Mouse (Mus musculus): ENCODE results near the gene 2010300C02Rik. TPM values are rescaled to one million over a fixed set of nuclear protein-coding genes. Genes with fewer than 3 reads are reported as not detected.

2010300C02Rik gene
- total RNA-seq, 2 experiments from 2014 or later = 399 to 415 TPM

DNA sequence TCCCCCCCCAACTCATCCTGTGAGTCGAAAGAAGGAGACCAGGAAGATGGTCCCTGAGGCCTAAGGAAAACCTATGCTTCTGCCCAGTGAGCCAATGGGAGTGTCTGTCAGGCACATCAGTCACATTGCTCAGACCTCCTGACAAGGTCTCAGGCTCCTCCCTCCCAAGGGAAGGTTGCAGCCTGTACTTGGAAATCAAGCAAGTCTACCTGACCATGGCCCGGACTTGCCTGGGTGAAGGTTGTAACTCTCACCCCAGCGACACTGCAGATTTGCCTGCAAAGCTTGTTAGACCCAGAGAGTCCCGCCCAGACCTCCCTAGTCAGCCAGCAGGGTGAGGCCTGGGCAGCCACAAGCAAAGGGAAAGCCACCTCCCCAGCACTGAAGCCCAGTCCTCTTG lies 17.6 kb downstream of the 2010300C02Rik start:
- Histone ChIP-seq H3K27ac (peak overlapping the region; percentile 91; the same call in 1 of the 2 replicates), H3K4me3 (no peak overlapping the region)
- DNase-seq (ENCODE audit: low spot score in 2 of 2) = no peak
- no peak for TF ChIP-seq CTCF (conservative IDR thresholded peaks at IDR 0.05)

DNA sequence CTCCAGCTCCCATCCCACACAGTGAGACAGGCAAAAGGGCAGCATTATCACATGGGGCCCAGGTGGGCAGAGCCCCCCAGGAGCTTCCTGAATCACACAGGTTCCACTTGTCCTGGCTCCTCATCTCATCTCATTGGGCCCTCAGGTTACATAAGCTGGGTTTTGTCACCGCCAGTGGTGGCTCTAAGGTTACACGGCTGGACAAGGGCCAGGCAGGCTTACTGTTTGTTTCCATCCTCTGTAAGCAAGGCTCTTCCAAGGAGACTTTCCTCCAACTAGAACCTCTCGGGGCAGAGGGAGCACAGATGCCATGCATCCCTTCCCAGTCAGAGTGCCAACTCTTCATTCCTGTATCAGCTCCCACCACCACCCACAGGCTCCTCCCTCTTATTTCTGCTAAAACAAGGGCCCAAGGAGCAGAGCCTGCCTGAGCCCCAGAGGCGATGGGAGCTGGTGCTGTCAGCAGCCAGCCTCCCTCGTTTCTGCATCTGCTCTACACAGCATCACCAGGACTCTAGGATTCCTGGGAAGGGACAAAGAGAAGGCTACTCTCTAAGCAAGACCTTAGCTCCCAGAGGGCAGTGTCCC lies 20.9 kb downstream of the 2010300C02Rik start:
- no peak for DNase-seq (ENCODE audit: low spot score in 2 of 2)
- Histone ChIP-seq H3K27ac (peak overlapping the region; percentile 91), H3K4me3 (no peak overlapping the region; the same call in 1 of the 2 replicates)
- TF ChIP-seq CTCF (conservative IDR thresholded peaks at IDR 0.05) = no peak

- no peak for TF ChIP-seq CTCF (conservative IDR thresholded peaks at IDR 0.05)
- H3K4me3 ChIP-seq = no peak overlapping the region; the same call in 1 of the 2 replicates
- no peak for DNase-seq (ENCODE audit: low spot score in 2 of 2)
- H3K27ac ChIP-seq = peak overlapping the region; percentile 91
Observed at GRCm38 (mm10) chr1:37698186-37698839, 21.6 kb downstream of the 2010300C02Rik start.

GRCm38 (mm10) chr1:37696918-37697317 lies 23.0 kb downstream of the 2010300C02Rik start:
- no peak for TF ChIP-seq CTCF (conservative IDR thresholded peaks at IDR 0.05)
- peak overlapping the region; percentile 90 for H3K27ac ChIP-seq
- no peak overlapping the region for H3K4me3 ChIP-seq
- DNase-seq (ENCODE audit: low spot score in 2 of 2) = peak; percentile 83

- no peak for DNase-seq (ENCODE audit: low spot score in 2 of 2)
- Histone ChIP-seq H3K27ac (peak overlapping the region; percentile 90), H3K4me3 (no peak overlapping the region)
- no peak for TF ChIP-seq CTCF (conservative IDR thresholded peaks at IDR 0.05)
Observed at GRCm38 (mm10) chr1:37695732-37696131, 24.2 kb downstream of the 2010300C02Rik start.

DNA sequence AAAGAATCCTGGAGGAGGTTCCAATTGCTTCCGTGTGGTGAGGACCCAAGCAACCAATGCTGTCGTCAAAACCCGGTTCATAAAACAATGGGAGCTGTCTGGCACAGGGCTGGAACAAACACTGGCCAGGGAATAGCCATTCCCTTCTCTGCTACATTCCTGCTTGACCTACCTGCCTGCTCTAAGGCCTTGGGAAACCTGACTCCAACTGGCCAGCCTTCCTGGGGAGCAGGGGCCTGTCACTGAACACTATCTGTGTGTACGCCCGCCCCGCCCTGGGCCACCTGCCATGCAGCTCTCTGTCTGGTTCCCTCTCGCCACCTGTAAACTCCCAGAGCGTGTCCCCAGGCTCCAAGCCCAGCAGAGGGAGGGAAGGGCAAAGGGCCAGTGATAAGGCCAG lies 25.5 kb downstream of the 2010300C02Rik start:
- no peak for DNase-seq (ENCODE audit: low spot score in 2 of 2)
- TF ChIP-seq CTCF (conservative IDR thresholded peaks at IDR 0.05) = no peak

DNA sequence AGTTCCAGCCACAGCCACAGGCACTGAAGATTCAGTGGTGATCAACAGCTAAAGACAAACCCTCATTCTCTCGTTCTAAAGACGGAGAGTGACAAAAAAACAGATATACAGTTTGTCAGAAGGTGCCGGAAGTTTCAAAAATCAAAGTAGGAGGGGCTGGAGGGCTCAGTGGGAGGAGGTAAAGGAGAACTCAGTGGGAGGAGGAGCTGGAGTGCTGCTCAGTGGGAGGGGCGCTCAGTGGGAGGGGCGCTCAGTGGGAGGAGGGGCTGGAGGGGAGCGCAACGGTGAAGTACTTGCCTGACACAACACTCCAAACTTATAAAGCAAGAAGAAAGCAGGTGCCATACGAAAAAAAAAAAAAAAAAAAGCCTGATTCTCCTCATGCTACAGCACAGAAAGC lies 28.7 kb downstream of the 2010300C02Rik start:
- H3K27ac ChIP-seq = peak overlapping the region; percentile 83; the same call in 1 of the 2 replicates
- no peak for TF ChIP-seq CTCF (conservative IDR thresholded peaks at IDR 0.05)
- H3K4me3 ChIP-seq = no peak overlapping the region
- no peak for DNase-seq (ENCODE audit: low spot score in 2 of 2)

More for the DNA sequence above, 25.5 kb downstream of the 2010300C02Rik start:
- H3K4me3 ChIP-seq = no peak overlapping the region
- H3K27ac ChIP-seq = peak overlapping the region; percentile 90

DNA sequence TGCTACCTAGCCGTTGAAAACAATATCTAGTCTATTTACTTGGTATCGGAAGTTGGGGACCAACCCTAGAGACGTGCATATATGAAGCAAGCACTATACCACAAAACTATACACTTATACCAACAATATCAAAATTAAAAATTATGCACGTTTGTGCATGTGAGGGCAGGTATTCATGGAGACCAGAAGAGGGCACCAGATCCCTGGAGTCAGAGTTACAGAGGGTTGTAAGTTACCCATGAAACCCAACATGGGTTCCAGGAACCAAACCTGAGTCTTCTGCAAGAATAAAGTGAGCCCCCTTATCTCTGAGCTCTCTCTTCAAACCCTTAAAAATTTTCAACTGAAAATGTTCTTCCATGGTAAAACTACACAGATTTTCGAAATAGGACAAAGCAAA lies 29.2 kb downstream of the 2010300C02Rik start:
- H3K4me3 ChIP-seq = no peak overlapping the region
- peak overlapping the region; percentile 83 for H3K27ac ChIP-seq
- DNase-seq (ENCODE audit: low spot score in 2 of 2) = no peak
- TF ChIP-seq CTCF (conservative IDR thresholded peaks at IDR 0.05) = peak; percentile 67

DNA sequence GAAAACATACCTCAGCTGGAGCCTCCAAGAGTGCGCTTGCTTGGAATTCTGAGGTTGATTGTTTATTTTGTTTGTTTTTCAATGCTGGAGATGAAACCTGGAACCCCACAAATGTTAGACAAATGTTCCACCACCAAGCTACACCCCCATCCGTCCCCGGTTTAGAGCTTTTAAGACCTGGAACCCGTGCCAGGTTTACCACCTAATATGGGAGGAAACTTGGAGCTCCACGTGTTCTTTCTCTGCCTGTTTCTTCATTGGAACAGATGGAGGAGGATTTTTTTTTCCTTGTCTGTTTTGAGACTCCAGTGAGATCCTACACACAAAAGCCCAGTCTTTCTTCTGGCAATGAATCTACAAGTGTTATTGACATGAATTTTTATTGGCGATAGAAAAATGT lies 30.2 kb downstream of the 2010300C02Rik start:
- DNase-seq (ENCODE audit: low spot score in 2 of 2) = peak in 1 of 2 experiments; percentile 71
- H3K4me3 ChIP-seq = no peak overlapping the region
- H3K27ac ChIP-seq = peak overlapping the region; percentile 83
- TF ChIP-seq CTCF (conservative IDR thresholded peaks at IDR 0.05) = no peak

DNA sequence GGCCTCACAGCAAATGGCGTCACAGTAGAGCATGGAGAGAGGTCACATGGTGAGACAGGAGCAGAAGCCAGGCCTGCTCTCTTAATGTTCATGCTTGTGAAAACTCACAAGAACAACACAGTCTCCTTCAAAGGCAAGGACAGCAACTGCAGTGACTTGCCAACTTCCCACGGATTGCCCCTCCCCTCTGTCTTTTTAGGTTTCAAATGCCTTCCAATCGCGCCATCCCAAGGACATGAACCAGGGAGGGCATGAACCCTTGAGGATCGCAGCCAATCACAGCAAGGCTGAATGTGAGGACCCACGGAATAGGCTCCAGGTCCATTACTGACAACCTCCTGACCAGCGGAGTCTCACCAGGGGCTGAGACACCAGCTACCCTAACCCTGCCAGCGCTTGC lies 31.5 kb downstream of the 2010300C02Rik start:
- Histone ChIP-seq H3K4me3 (no peak overlapping the region), H3K27ac (peak overlapping the region; percentile 94)
- DNase-seq (ENCODE audit: low spot score in 2 of 2) = no peak
- TF ChIP-seq CTCF (conservative IDR thresholded peaks at IDR 0.05) = no peak

- 0 out of 2 replicates have a peak, but pooled peaks have one; percentile 6 for TF ChIP-seq CTCF (conservative IDR thresholded peaks at IDR 0.05)
- Histone ChIP-seq H3K27ac (peak overlapping the region; percentile 94), H3K4me3 (peak overlapping the region; percentile 2; the same call in 1 of the 2 replicates)
- DNase-seq (ENCODE audit: low spot score in 2 of 2) = no peak
Observed at GRCm38 (mm10) chr1:37687515-37687914, 32.4 kb downstream of the 2010300C02Rik start.

GRCm38 (mm10) chr1:37686953-37687441 lies 32.9 kb downstream of the 2010300C02Rik start:
- Histone ChIP-seq H3K27ac (peak overlapping the region; percentile 94), H3K4me3 (peak overlapping the region; percentile 2; the same call in 1 of the 2 replicates)
- TF ChIP-seq CTCF (conservative IDR thresholded peaks at IDR 0.05) = no peak
- peak; percentile 83 to 85 for DNase-seq (ENCODE audit: low spot score in 2 of 2)

DNA sequence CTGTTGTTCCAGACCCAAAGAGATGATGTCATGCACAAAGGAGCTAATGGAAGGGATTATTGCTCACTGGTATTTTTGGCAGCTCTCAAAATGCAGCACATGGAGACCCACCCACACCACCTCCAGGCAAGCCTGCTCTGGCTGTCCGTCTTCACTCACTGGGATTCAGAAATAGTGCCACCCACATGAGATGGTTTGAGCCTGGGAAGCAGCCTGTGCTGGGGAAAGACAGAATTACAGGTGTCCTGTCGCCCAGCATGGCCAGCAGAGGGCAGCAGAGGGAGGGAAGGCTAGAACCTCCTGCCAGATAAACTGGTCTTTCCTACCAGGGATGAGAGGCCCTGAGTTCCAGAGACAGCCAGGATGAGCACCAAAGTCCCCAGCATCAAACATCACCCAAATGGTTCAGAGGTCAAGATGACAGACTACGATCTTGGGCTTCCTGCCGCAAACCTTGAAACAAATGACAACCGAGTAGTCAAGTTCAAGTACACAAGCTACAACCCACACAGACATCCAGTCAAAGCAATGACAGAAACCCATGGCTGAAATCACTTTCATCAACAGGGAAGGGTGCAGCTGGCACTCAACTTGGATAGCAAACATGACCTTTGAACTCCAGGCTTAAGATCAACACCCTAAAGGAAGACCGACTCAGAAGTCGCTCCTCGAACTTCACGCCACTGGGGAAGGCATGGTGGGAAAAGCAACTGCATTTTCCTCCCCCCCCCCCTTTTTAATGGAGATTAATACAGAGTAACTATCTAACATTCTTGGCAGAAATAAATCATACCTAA lies 41.4 kb downstream of the 2010300C02Rik start:
- Histone ChIP-seq H3K27ac (peak overlapping the region; percentile 89), H3K4me3 (no peak overlapping the region)
- peak; percentile 93 for TF ChIP-seq CTCF (conservative IDR thresholded peaks at IDR 0.05)
- DNase-seq (ENCODE audit: low spot score in 2 of 2) = peak; percentile 92 to 95
